Mouse (Mus musculus): ENCODE measurements at regions not wholly inside any gene's neighbourhood (a gene's known extent, or its start where the extent isn't known, plus 50 kb on each side); places are given as distances from the start of the nearest gene placed in this dataset.

GRCm38 (mm10) chr8:31746855-31747254, 1681.7 kb upstream of the 5930422O12Rik start:
- no peaks in the 10 kb centered on the region for H3K27me3 ChIP-seq (ENCODE audit: control insufficient read depth, insufficient read depth, low read length)
- no peak overlapping the region for H3K9ac ChIP-seq (ENCODE audit: low read depth, low read length)
- no peak overlapping the region for H3K4me3 ChIP-seq (ENCODE audit: insufficient read depth, low read depth, low read length)
- no peak overlapping the region for H3K27ac ChIP-seq (replicated peaks; ENCODE audit: insufficient read depth, low read depth, low read length)
- DNase-seq (ENCODE audit: extremely low read depth, low read depth, low spot score): no peak
- no peaks in the 10 kb centered on the region for H3K36me3 ChIP-seq (ENCODE audit: control insufficient read depth, insufficient read depth, low read length)
- no peak for TF ChIP-seq CTCF (IDR thresholded peaks at IDR 0.05; ENCODE audit: low read depth, low read length)
- TF ChIP-seq POLR2A (IDR thresholded peaks at IDR 0.05; ENCODE audit: extremely low read depth, insufficient read depth, low read length): no peak
- no peaks in the 10 kb centered on the region for H3K79me2 ChIP-seq (ENCODE audit: control insufficient read depth, insufficient read depth, low read length)
- H3K4me1 ChIP-seq (ENCODE audit: control insufficient read depth, insufficient read depth, low read length): no peaks in the 10 kb centered on the region

GRCm38 (mm10) chr8:31749974-31750373, 1678.5 kb upstream of the 5930422O12Rik start:
- Histone ChIP-seq H3K79me2 (ENCODE audit: control insufficient read depth, insufficient read depth, low read length) (no peaks in the 10 kb centered on the region), H3K27ac (replicated peaks; ENCODE audit: insufficient read depth, low read depth, low read length) (no peak overlapping the region), H3K9ac (ENCODE audit: low read depth, low read length) (no peak overlapping the region), H3K27me3 (ENCODE audit: control insufficient read depth, insufficient read depth, low read length) (no peaks in the 10 kb centered on the region), H3K4me3 (ENCODE audit: insufficient read depth, low read depth, low read length) (no peak overlapping the region), H3K36me3 (ENCODE audit: control insufficient read depth, insufficient read depth, low read length) (no peaks in the 10 kb centered on the region), H3K4me1 (ENCODE audit: control insufficient read depth, insufficient read depth, low read length) (no peaks in the 10 kb centered on the region)
- WGBS: 56% methylated on average over 2 of the region's 2 CpGs
- no peak for DNase-seq (ENCODE audit: extremely low read depth, low read depth, low spot score)
- TF ChIP-seq CTCF (IDR thresholded peaks at IDR 0.05; ENCODE audit: low read depth, low read length): no peak
- TF ChIP-seq POLR2A (IDR thresholded peaks at IDR 0.05; ENCODE audit: extremely low read depth, insufficient read depth, low read length): no peak

GRCm38 (mm10) chr8:31750482-31751126, 1677.9 kb upstream of the 5930422O12Rik start:
- no peak for DNase-seq (ENCODE audit: extremely low read depth, low read depth, low spot score)
- 67% methylated on average over 3 of the region's 3 CpGs for WGBS
- TF ChIP-seq POLR2A (IDR thresholded peaks at IDR 0.05; ENCODE audit: extremely low read depth, insufficient read depth, low read length) (no peak), CTCF (IDR thresholded peaks at IDR 0.05; ENCODE audit: low read depth, low read length) (no peak)

GRCm38 (mm10) chr8:31755737-31756136, 1672.8 kb upstream of the 5930422O12Rik start:
- Histone ChIP-seq H3K9ac (ENCODE audit: low read depth, low read length) (no peak overlapping the region), H3K36me3 (ENCODE audit: control insufficient read depth, insufficient read depth, low read length) (no peaks in the 10 kb centered on the region), H3K27me3 (ENCODE audit: control insufficient read depth, insufficient read depth, low read length) (no peaks in the 10 kb centered on the region), H3K79me2 (ENCODE audit: control insufficient read depth, insufficient read depth, low read length) (no peaks in the 10 kb centered on the region), H3K27ac (replicated peaks; ENCODE audit: insufficient read depth, low read depth, low read length) (no peak overlapping the region), H3K4me3 (ENCODE audit: insufficient read depth, low read depth, low read length) (no peak overlapping the region), H3K4me1 (ENCODE audit: control insufficient read depth, insufficient read depth, low read length) (no peaks in the 10 kb centered on the region)
- 79% methylated on average over 3 of the region's 3 CpGs for WGBS
- TF ChIP-seq POLR2A (IDR thresholded peaks at IDR 0.05; ENCODE audit: extremely low read depth, insufficient read depth, low read length) (no peak), CTCF (IDR thresholded peaks at IDR 0.05; ENCODE audit: low read depth, low read length) (no peak)
- DNase-seq (ENCODE audit: extremely low read depth, low read depth, low spot score): no peak

More at GRCm38 (mm10) chr8:31750482-31751126, 1677.9 kb upstream of the 5930422O12Rik start:
- H3K4me3 ChIP-seq (ENCODE audit: insufficient read depth, low read depth, low read length): no peak overlapping the region
- no peaks in the 10 kb centered on the region for H3K79me2 ChIP-seq (ENCODE audit: control insufficient read depth, insufficient read depth, low read length)
- no peaks in the 10 kb centered on the region for H3K27me3 ChIP-seq (ENCODE audit: control insufficient read depth, insufficient read depth, low read length)
- no peaks in the 10 kb centered on the region for H3K36me3 ChIP-seq (ENCODE audit: control insufficient read depth, insufficient read depth, low read length)
- H3K27ac ChIP-seq (replicated peaks; ENCODE audit: insufficient read depth, low read depth, low read length): no peak overlapping the region
- H3K9ac ChIP-seq (ENCODE audit: low read depth, low read length): no peak overlapping the region
- H3K4me1 ChIP-seq (ENCODE audit: control insufficient read depth, insufficient read depth, low read length): no peaks in the 10 kb centered on the region

- Histone ChIP-seq H3K36me3 (ENCODE audit: control insufficient read depth, insufficient read depth, low read length) (no peaks in the 10 kb centered on the region), H3K4me1 (ENCODE audit: control insufficient read depth, insufficient read depth, low read length) (no peaks in the 10 kb centered on the region), H3K4me3 (ENCODE audit: insufficient read depth, low read depth, low read length) (no peak overlapping the region), H3K27ac (replicated peaks; ENCODE audit: insufficient read depth, low read depth, low read length) (no peak overlapping the region), H3K9ac (ENCODE audit: low read depth, low read length) (no peak overlapping the region), H3K27me3 (ENCODE audit: control insufficient read depth, insufficient read depth, low read length) (no peaks in the 10 kb centered on the region), H3K79me2 (ENCODE audit: control insufficient read depth, insufficient read depth, low read length) (no peaks in the 10 kb centered on the region)
- TF ChIP-seq CTCF (IDR thresholded peaks at IDR 0.05; ENCODE audit: low read depth, low read length) (no peak), POLR2A (IDR thresholded peaks at IDR 0.05; ENCODE audit: extremely low read depth, insufficient read depth, low read length) (no peak)
- 80% methylated on average over 6 of the region's 6 CpGs for WGBS
- no peak for DNase-seq (ENCODE audit: extremely low read depth, low read depth, low spot score)
These were observed 1666.4 kb upstream of the 5930422O12Rik start for GRCm38 (mm10) chr8:31762091-31762490.

All from liver, adult 2 months (tissue).